Mouse (Mus musculus) heart, embryonic 11.5 days (tissue): ENCODE measurements around the gene B9d2. TPM values are rescaled to one million over a fixed set of nuclear protein-coding genes. Genes with fewer than 3 reads are reported as not detected.
A peak's percentile ranks its signal among the peaks of the same experiment; 100 is the strongest.

Source experiments
- ATAC-seq: fragments of 200-750 bp; cut with Nextera tagmentation; replicated peaks from 2 replicates; pipeline ENCODE4 v1.8.0; 2017; ENCODE audit warnings: moderate library complexity; ENCODE audit not compliant: insufficient number of reproducible peaks, low FRiP score, low TSS enrichment
- H3K27ac ChIP-seq: fragments of 300-500 bp; sonication (generic); 2 replicates; pipeline ENCODE4 v1.5.1; 2014; ENCODE audit warnings: mild to moderate bottlenecking, low read depth, low read length
- H3K27me3 ChIP-seq: fragments of 300-500 bp; sonication (generic); 2 replicates; pipeline ENCODE4 v1.6.1; 2014; ENCODE audit warnings: mild to moderate bottlenecking, low read length, mixed read lengths; ENCODE audit not compliant: control insufficient read depth, insufficient read depth
- H3K36me3 ChIP-seq: fragments of 300-500 bp; sonication (generic); 2 replicates; pipeline ENCODE4 v1.6.1; 2014; ENCODE audit warnings: mild to moderate bottlenecking, low read length, moderate library complexity, mixed read lengths; ENCODE audit not compliant: control insufficient read depth, insufficient read depth
- H3K4me1 ChIP-seq: fragments of 300-500 bp; sonication (generic); 2 replicates; pipeline ENCODE4 v1.6.1; 2014; ENCODE audit warnings: low read length; ENCODE audit not compliant: control insufficient read depth, insufficient read depth
- H3K4me2 ChIP-seq: fragments of 300-500 bp; sonication (generic); 2 replicates; pipeline ENCODE4 v1.6.1; 2014; ENCODE audit warnings: mild to moderate bottlenecking, moderate library complexity
- H3K4me3 ChIP-seq: fragments of 300-500 bp; sonication (generic); 2 replicates; pipeline ENCODE4 v1.5.1; 2014; ENCODE audit warnings: low read depth, low read length
- H3K9ac ChIP-seq: fragments of 300-500 bp; sonication (generic); 2 replicates; pipeline ENCODE4 v1.6.1; 2014; ENCODE audit warnings: mild to moderate bottlenecking, low read depth, low read length, moderate library complexity
- H3K9me3 ChIP-seq: fragments of 300-500 bp; sonication (generic); replicated peaks from 2 replicates; pipeline ENCODE4 v1.6.1; 2016; ENCODE audit warnings: low read length; ENCODE audit not compliant: control insufficient read depth
- WGBS: fragments of 180-500 bp; shearing (Covaris S2); extraction: QIAGEN DNeasy Blood & Tissue Kit; methylation state at CpG from one replicate; pipeline ENCODE4 v1.1.7; 2014; ENCODE audit not compliant: insufficient replicate concordance; 5-methylcytosine and 5-hydroxymethylcytosine counted together
- polyA plus RNA-seq: library from polyadenylated mRNA; unstranded; fragments of >200 nt; fragmentation: Nextera tagmentation; extraction: Ambion mirVana; gene quantifications from 2 replicates; pipeline ENCODE4 v1.2.1, GENCODE M21; 2014

Gene B9d2
- 28.0 and 29.5 TPM in 2 replicates for polyA plus RNA-seq

DNA sequence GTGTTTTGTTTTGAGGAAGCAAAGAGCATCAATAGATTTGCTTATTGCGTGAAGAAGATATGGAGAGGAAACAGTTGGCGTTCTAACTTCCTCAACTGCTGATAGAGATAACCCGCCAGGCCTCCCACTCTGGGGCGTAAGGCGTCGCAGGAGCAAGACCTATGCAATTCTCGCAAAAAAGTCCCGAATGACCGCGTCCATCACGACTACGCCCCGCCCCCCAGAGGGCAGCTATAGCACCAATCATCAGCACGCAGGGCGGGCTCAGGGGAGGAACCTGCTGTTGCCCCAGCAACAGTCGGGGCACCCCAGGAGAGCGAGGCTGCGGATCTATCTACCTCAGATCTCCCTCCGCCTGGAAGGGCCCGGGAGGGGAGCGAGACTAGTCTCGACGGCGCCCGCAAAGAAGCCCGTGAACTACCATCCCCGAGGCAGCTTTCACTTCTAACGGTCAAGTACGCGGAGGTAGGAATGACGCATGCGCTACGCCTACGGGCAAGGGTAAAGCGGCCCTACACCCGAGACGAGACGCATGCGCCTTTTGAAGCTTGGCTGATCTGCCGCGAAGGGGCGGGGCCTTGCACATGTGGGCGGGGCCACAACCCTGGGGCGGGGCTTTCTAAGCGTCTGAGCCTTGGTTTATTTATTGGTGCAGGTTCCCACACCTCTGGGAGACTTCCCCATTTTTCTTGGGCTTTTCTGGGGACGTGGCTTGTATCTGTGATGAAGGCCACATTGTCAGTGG lies at the start of gene B9d2:
Gene B9d2 (plus strand): TSS at position 267 of the 745 bp plus-strand sequence.
- H3K27me3 ChIP-seq: peaks cover 10% of the 10 kb centered on the region
- H3K27ac ChIP-seq: peak within 1 kb of the TSS; percentile 94
- H3K4me2 ChIP-seq: peak within 1 kb of the TSS; percentile 69
- peak within 1 kb of the TSS; percentile 81 for H3K9ac ChIP-seq
- H3K36me3 ChIP-seq: peaks cover 3% of the 10 kb centered on the region; the same call in 1 of the 2 replicates
- WGBS: under 1% methylated on average over 46 of the region's 46 CpGs
- H3K4me3 ChIP-seq: peak within 1 kb of the TSS; percentile 71
- ATAC-seq: peak; percentile 95
- no peaks in the 10 kb centered on the region for H3K9me3 ChIP-seq
- H3K4me1 ChIP-seq: peaks cover 18% of the 10 kb centered on the region

GRCm38 (mm10) chr7:25632679-25633078 lies 47.9 kb upstream of the B9d2 start:
- Histone ChIP-seq H3K27me3 (0 out of 2 replicates have a peak, but pooled peaks cover 2% of the 10 kb centered on the region), H3K36me3 (no peaks in the 10 kb centered on the region; the same call in 1 of the 2 replicates), H3K4me1 (peaks cover 9% of the 10 kb centered on the region), H3K4me2 (no peak overlapping the region), H3K9me3 (no peaks in the 10 kb centered on the region), H3K27ac (no peak overlapping the region), H3K9ac (no peak overlapping the region), H3K4me3 (no peak overlapping the region)
- WGBS: 69% methylated on average over 5 of the region's 5 CpGs
- no peak for ATAC-seq

DNA sequence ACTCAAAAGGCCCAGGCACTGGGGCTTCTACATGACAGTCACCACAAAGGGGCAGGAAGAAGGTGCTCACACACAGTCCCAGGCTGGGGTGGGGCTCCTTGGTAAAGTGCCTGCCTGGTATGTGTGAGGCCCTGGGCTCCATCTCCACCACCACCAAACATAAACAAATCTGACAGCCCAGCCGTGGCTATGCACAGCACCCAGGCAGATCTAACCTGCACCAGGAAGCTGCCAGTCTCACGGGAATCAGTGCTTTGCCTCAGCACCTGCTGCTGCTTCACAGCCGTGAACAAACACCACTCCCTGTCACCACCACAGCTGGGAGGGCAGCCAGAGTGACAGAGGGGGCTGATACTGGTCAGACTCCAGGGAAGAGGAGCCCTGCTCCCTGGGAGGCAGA lies 44.2 kb upstream of the B9d2 start:
- H3K27ac ChIP-seq: no peak overlapping the region
- H3K27me3 ChIP-seq: no peaks in the 10 kb centered on the region
- no peaks in the 10 kb centered on the region for H3K9me3 ChIP-seq
- H3K9ac ChIP-seq: no peak overlapping the region
- H3K4me1 ChIP-seq: peaks cover 6% of the 10 kb centered on the region; the same call in 1 of the 2 replicates
- H3K36me3 ChIP-seq: no peaks in the 10 kb centered on the region
- no peak for ATAC-seq
- H3K4me3 ChIP-seq: no peak overlapping the region
- H3K4me2 ChIP-seq: no peak overlapping the region
- WGBS: 27% methylated on average over 3 of the region's 3 CpGs

- Histone ChIP-seq H3K4me3 (no peak overlapping the region), H3K9me3 (no peaks in the 10 kb centered on the region), H3K9ac (no peak overlapping the region; the same call in 1 of the 2 replicates), H3K27ac (no peak overlapping the region), H3K27me3 (no peaks in the 10 kb centered on the region), H3K4me2 (no peak overlapping the region), H3K4me1 (peaks cover 6% of the 10 kb centered on the region; the same call in 1 of the 2 replicates), H3K36me3 (no peaks in the 10 kb centered on the region)
- ATAC-seq: no peak
- 76% methylated on average over 5 of the region's 5 CpGs for WGBS
Measured at GRCm38 (mm10) chr7:25637099-25637498, 43.5 kb upstream of the B9d2 start.

DNA sequence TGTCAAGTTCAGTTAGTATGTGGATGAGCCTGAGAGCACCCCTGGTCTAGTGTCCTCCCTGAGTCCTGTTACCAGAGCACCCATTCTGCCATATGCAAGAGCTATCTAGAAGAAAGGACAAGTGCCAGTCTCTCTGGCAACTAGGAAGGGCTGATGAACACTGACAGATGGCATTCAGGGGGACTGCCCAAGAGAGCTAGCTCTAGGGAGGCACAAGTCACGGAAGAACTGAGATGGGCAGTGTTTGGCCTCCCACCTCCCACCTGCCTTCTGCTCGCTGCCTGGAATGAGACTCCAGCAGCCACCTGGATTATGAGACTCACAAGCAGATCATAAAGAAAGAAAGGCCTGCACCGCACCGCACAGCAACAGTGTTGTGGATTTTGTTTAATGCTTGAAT lies 40.8 kb upstream of the B9d2 start:
- ATAC-seq: no peak
- no peaks in the 10 kb centered on the region for H3K27me3 ChIP-seq
- no peak overlapping the region for H3K9ac ChIP-seq
- H3K27ac ChIP-seq: no peak overlapping the region
- WGBS: 85% methylated on average over 4 of the region's 4 CpGs
- no peaks in the 10 kb centered on the region; the same call in 1 of the 2 replicates for H3K36me3 ChIP-seq
- peaks cover 6% of the 10 kb centered on the region; the same call in 1 of the 2 replicates for H3K4me1 ChIP-seq
- no peak overlapping the region for H3K4me3 ChIP-seq
- no peaks in the 10 kb centered on the region for H3K9me3 ChIP-seq
- no peak overlapping the region for H3K4me2 ChIP-seq

DNA sequence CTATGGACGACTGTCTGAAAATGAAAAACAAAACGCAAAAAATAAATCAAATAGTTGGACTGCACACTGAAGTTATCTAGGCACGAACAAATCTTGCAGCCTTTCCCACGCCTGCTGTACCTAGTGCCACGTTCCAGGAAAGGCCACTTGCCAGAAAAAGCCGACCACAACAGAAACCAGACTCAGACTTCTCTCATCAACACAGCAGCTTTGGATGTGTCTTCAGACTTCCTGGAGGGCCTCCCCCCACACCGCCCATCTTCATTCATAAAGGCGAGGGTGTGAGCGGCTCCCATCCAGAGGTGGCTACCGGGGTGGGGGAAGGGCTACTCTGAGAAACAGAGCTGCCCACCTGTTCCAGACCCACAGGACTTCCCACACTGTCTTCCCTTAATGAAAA lies 36.4 kb upstream of the B9d2 start:
- H3K27me3 ChIP-seq: no peaks in the 10 kb centered on the region
- peaks cover under 1% of the 10 kb centered on the region; the same call in 1 of the 2 replicates for H3K4me1 ChIP-seq
- H3K36me3 ChIP-seq: no peaks in the 10 kb centered on the region; the same call in 1 of the 2 replicates
- 73% methylated on average over 10 of the region's 10 CpGs for whole genome bisulfite sequencing
- no peaks in the 10 kb centered on the region for H3K9me3 ChIP-seq
- no peak overlapping the region for H3K27ac ChIP-seq
- no peak for ATAC-seq
- H3K4me2 ChIP-seq: no peak overlapping the region
- no peak overlapping the region for H3K9ac ChIP-seq
- no peak overlapping the region for H3K4me3 ChIP-seq

DNA sequence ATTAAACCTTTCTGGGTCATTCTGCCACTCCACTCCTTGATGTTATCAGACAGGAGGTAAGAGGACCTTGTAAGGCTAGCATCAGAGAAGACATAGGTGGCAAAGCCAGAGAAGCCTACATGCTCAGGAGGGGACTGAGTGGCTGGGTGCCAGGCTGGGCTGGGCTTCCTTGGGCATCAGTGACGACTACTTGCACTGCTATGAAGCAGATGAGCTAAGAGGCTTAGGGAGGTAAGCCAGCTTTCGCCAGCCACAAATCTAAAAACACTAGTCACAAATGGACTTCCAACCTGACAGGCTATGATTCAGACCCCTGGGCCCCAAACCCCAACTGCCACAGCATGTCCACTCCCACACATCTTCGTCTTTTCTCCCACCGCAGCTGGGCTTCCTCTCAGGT lies 35.9 kb upstream of the B9d2 start:
- Histone ChIP-seq H3K4me3 (no peak overlapping the region), H3K4me1 (no peaks in the 10 kb centered on the region; the same call in 1 of the 2 replicates), H3K9me3 (no peaks in the 10 kb centered on the region), H3K9ac (no peak overlapping the region), H3K4me2 (no peak overlapping the region), H3K27me3 (no peaks in the 10 kb centered on the region), H3K27ac (no peak overlapping the region), H3K36me3 (no peaks in the 10 kb centered on the region; the same call in 1 of the 2 replicates)
- ATAC-seq: no peak
- WGBS: 82% methylated on average over 4 of the region's 4 CpGs

- ATAC-seq: no peak
- Histone ChIP-seq H3K9ac (no peak overlapping the region), H3K36me3 (no peaks in the 10 kb centered on the region; the same call in 1 of the 2 replicates), H3K27ac (no peak overlapping the region), H3K4me2 (no peak overlapping the region), H3K27me3 (no peaks in the 10 kb centered on the region), H3K9me3 (no peaks in the 10 kb centered on the region), H3K4me1 (no peaks in the 10 kb centered on the region; the same call in 1 of the 2 replicates), H3K4me3 (no peak overlapping the region)
- WGBS: 69% methylated on average over 14 of the region's 14 CpGs
Measured at GRCm38 (mm10) chr7:25645074-25645473, 35.5 kb upstream of the B9d2 start.
